Mouse (Mus musculus) MEL (cell line): ENCODE measurements around the gene Fam149a. TPM values are rescaled to one million over a fixed set of nuclear protein-coding genes. Genes with fewer than 3 reads are reported as not detected.

Source experiments
- DNase-seq: peaks from one replicate; pipeline ENCODE4 v3.0.0; 2011; ENCODE audit warnings: low read depth, low spot score
- H3K27ac ChIP-seq: 2 replicates; pipeline ENCODE4 v1.5.1; 2012; ENCODE audit warnings: low read depth, mild to moderate bottlenecking, control low read depth, low read length, moderate library complexity; ENCODE audit not compliant: control insufficient read depth
- H3K27me3 ChIP-seq, 2 experiments: fragments of 150-350 bp in 1 of 2; sonication (generic) in 1 of 2; 2 replicates each; pipeline ENCODE4 v1.6.1; 2012; ENCODE audit warnings: low read length in 2 of 2, mild to moderate bottlenecking in 2 of 2, improper control_type of control experiment in 1 of 2, moderate library complexity in 1 of 2; ENCODE audit not compliant: insufficient read depth in 2 of 2, control insufficient read depth in 1 of 2
- H3K36me3 ChIP-seq, 2 experiments: 2 replicates each; pipeline ENCODE4 v1.6.1; 2012 to 2014; ENCODE audit warnings: low read length in 2 of 2, improper control_type of control experiment in 1 of 2, inconsistent platforms in 1 of 2, mild to moderate bottlenecking in 1 of 2; ENCODE audit not compliant: insufficient read depth in 2 of 2, control insufficient read depth in 1 of 2
- H3K4me1 ChIP-seq, 2 experiments: fragments of 150-350 bp in 1 of 2; sonication (generic) in 1 of 2; 2 replicates each; pipeline ENCODE4 v1.6.1; 2012; ENCODE audit warnings: low read length in 2 of 2, improper control_type of control experiment in 1 of 2, mild to moderate bottlenecking in 1 of 2; ENCODE audit not compliant: insufficient read depth in 2 of 2, control insufficient read depth in 1 of 2
- H3K4me3 ChIP-seq, 2 experiments: fragments of 150-350 bp in 1 of 2; sonication (generic) in 1 of 2; 2 replicates each; pipeline ENCODE4 v1.5.1; 2012; ENCODE audit warnings: low read depth in 2 of 2, low read length in 2 of 2, mild to moderate bottlenecking in 2 of 2, moderate library complexity in 2 of 2, control low read depth in 1 of 2, improper control_type of control experiment in 1 of 2; ENCODE audit not compliant: control insufficient read depth in 1 of 2, insufficient read depth in 1 of 2
- H3K79me2 ChIP-seq: 2 replicates; pipeline ENCODE4 v1.6.1; 2012; ENCODE audit warnings: mild to moderate bottlenecking, low read length, moderate library complexity; ENCODE audit not compliant: control insufficient read depth, poor library complexity, insufficient read depth
- H3K9ac ChIP-seq: 2 replicates; pipeline ENCODE4 v1.6.1; 2012; ENCODE audit warnings: low read depth, mild to moderate bottlenecking, control low read depth, low read length, moderate library complexity; ENCODE audit not compliant: control insufficient read depth, poor library complexity, severe bottlenecking
- H3K9me3 ChIP-seq: fragments of 150-350 bp; sonication (generic); replicated peaks from 2 replicates; pipeline ENCODE4 v1.6.1; 2012; ENCODE audit warnings: mild to moderate bottlenecking, low read length, improper control_type of control experiment, moderate library complexity; ENCODE audit not compliant: insufficient read depth
- CHD2 ChIP-seq: IDR thresholded peaks from 2 replicates; pipeline ENCODE4 v1.6.1; 2011; ENCODE audit warnings: low read length, improper control_type of control experiment
- CTCF ChIP-seq, 3 experiments: IDR thresholded peaks in 2 of 3; conservative IDR thresholded peaks in 1 of 3; 2 replicates each; pipeline ENCODE4 v1.5.1; 2011 to 2012; ENCODE audit warnings: low read length in 3 of 3, low read depth in 2 of 3, mild to moderate bottlenecking in 2 of 3, improper control_type of control experiment in 1 of 3, inconsistent platforms in 1 of 3, mixed read lengths in 1 of 3, moderate library complexity in 1 of 3; ENCODE audit not compliant: control insufficient read depth in 1 of 3, insufficient read depth in 1 of 3, poor library complexity in 1 of 3, severe bottlenecking in 1 of 3
- E2F4 ChIP-seq: IDR thresholded peaks from 2 replicates; pipeline ENCODE4 v1.6.1; 2011; ENCODE audit warnings: low read depth, low read length, improper control_type of control experiment, borderline replicate concordance
- ETS1 ChIP-seq: IDR thresholded peaks from 2 replicates; pipeline ENCODE4 v1.6.1; 2012; ENCODE audit warnings: low read depth, mild to moderate bottlenecking, inconsistent platforms, low read length, improper control_type of control experiment, moderate library complexity
- KAT2A ChIP-seq: conservative IDR thresholded peaks from 2 replicates; pipeline ENCODE4 v1.6.1; 2012; ENCODE audit warnings: low read depth, low read length, improper control_type of control experiment, inconsistent platforms
- MAZ ChIP-seq: IDR thresholded peaks from 2 replicates; pipeline ENCODE4 v1.6.1; 2012; ENCODE audit warnings: low read depth, mild to moderate bottlenecking, inconsistent platforms, low read length, improper control_type of control experiment
- RAD21 ChIP-seq: IDR thresholded peaks from 2 replicates; pipeline ENCODE4 v1.6.1; 2011; ENCODE audit warnings: mild to moderate bottlenecking, low read depth, low read length, improper control_type of control experiment
- RCOR1 ChIP-seq: IDR thresholded peaks from 2 replicates; pipeline ENCODE4 v1.6.1; 2012; ENCODE audit warnings: low read depth, mild to moderate bottlenecking, inconsistent platforms, low read length, improper control_type of control experiment
- USF2 ChIP-seq, 2 experiments: IDR thresholded peaks; 2 replicates each; pipeline ENCODE4 v1.6.1; 2011 to 2012; ENCODE audit warnings: improper control_type of control experiment in 2 of 2, low read length in 2 of 2, borderline replicate concordance in 1 of 2, inconsistent platforms in 1 of 2, low read depth in 1 of 2, mild to moderate bottlenecking in 1 of 2; ENCODE audit not compliant: insufficient read depth in 1 of 2
- polyA plus RNA-seq, 2 experiments: library from polyadenylated mRNA; stranded (reverse) in 1 of 2; unstranded in 1 of 2; fragments of >175 nt in 1 of 2; fragments of >200 nt in 1 of 2; gene quantifications; 2 replicates each; pipeline versions ENCODE4 v1.2.1 to v1.2.4; 2012; ENCODE audit warnings: low replicate concordance in 2 of 2, low read depth in 1 of 2; ENCODE audit not compliant: insufficient read length in 2 of 2, insufficient read depth in 1 of 2, missing spikeins in 1 of 2
- total RNA-seq: library from RNA; depleted of rRNA; stranded (reverse); fragments of 300-350 nt; gene quantifications from 2 replicates; pipeline ENCODE4 v1.2.3, GENCODE M21; 2012; rRNA removed

Gene Fam149a
- total and polyA plus RNA-seq, 3 experiments: not detected

DNA sequence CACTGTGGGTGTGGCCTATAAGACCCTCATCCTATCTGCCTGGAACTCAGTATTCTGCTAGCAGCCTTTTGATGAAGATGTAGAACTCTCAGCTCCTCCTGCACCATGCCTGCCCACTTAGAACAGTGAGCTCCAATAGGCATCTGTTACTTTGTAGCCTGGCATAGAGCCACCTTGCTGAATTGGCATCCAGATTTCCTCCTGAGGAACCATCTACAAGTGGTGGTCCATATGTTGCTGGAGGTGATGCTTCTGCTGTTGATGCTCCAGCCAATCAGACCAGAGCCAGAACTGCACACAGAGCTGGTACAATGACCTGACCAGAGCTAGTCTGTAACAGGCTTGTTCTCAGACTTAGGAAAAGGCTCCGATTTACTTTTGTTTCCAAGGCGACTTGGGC, 90.3 kb downstream of the Fam149a start:
- Histone ChIP-seq H3K9me3 (no peaks in the 10 kb centered on the region), H3K9ac (no peak overlapping the region), H3K36me3 (no peaks in the 10 kb centered on the region), H3K4me3 (no peak overlapping the region), H3K79me2 (no peaks in the 10 kb centered on the region), H3K4me1 (no peaks in the 10 kb centered on the region), H3K27me3 (no peaks in the 10 kb centered on the region), H3K27ac (no peak overlapping the region)
- DNase-seq: no peak
- TF ChIP-seq KAT2A (no peak), USF2 (IDR thresholded peaks at IDR 0.05; ENCODE audit: borderline replicate concordance in 1 of 2, insufficient read depth in 1 of 2, low read depth in 1 of 2, low read length in 2 of 2) (no peak), RAD21 (no peak), E2F4 (no peak), CTCF (IDR thresholded peaks at IDR 0.05 in 2 of 3, conservative IDR thresholded peaks at IDR 0.05 in 1 of 3; ENCODE audit: control insufficient read depth in 1 of 3, insufficient read depth in 1 of 3, low read depth in 2 of 3, low read length in 3 of 3, poor library complexity in 1 of 3, severe bottlenecking in 1 of 3) (no peak), MAZ (no peak), RCOR1 (no peak), ETS1 (no peak), CHD2 (no peak)

Other genes starting within 250 kb of the Fam149a start
- gene F11, start 120.3 kb downstream of the Fam149a start, total RNA-seq: not detected in 2 replicates
- gene F11, start 120.3 kb downstream of the Fam149a start, polyA plus RNA-seq: not detected
- not detected in 2 replicates for gene Klkb1, start 87.4 kb downstream of the Fam149a start, total RNA-seq
- not detected for gene Klkb1, start 87.4 kb downstream of the Fam149a start, polyA plus RNA-seq
- gene Gm45753, start 73.8 kb downstream of the Fam149a start, total RNA-seq: not detected in 2 replicates
- not detected for gene Gm45753, start 73.8 kb downstream of the Fam149a start, polyA plus RNA-seq
- gene Cyp4v3, start 49.1 kb downstream of the Fam149a start, total RNA-seq: not detected in 2 replicates
- gene Cyp4v3, start 49.1 kb downstream of the Fam149a start, polyA plus RNA-seq: not detected
- not detected in 2 replicates for gene Tlr3, start 28.8 kb upstream of the Fam149a start, total RNA-seq
- gene Tlr3, start 28.8 kb upstream of the Fam149a start, polyA plus RNA-seq: under 1 TPM in 1 of 2 experiments, not detected in 1; 0.15 TPM
- not detected in 2 replicates for gene Sorbs2, start 125.5 kb upstream of the Fam149a start, total RNA-seq
- gene Sorbs2, start 125.5 kb upstream of the Fam149a start, polyA plus RNA-seq: not detected